Mouse (Mus musculus) spleen, embryonic (tissue): Measurements from ENCODE around the gene 4933402N22Rik.
"Not testable (repeated sequence)": the region's sequence is repeated elsewhere in the genome, so short reads cannot be mapped to it uniquely, and the experiment has no call there.

Source experiments
- CTCF ChIA-PET: fragments of 350-600 bp; sonication (Branson Sonifier 250); formaldehyde crosslinking; loops from one replicate; lab custom pipeline; 2022; lab: Charles Lee

4933402N22Rik gene

GRCm38 (mm10) chr5:11917743-11918142 lies at the start of gene 4933402N22Rik:
Gene 4933402N22Rik, plus strand, starts transcription at chr5:11918043.
- CTCF ChIA-PET = not testable (repeated sequence)

- CTCF ChIA-PET = not testable (repeated sequence)
These were observed 5.9 kb downstream of the 4933402N22Rik start for GRCm38 (mm10) chr5:11923790-11924189.
